ENCODE assay signal across 8 mouse cellular contexts in the genomic region with DNA sequence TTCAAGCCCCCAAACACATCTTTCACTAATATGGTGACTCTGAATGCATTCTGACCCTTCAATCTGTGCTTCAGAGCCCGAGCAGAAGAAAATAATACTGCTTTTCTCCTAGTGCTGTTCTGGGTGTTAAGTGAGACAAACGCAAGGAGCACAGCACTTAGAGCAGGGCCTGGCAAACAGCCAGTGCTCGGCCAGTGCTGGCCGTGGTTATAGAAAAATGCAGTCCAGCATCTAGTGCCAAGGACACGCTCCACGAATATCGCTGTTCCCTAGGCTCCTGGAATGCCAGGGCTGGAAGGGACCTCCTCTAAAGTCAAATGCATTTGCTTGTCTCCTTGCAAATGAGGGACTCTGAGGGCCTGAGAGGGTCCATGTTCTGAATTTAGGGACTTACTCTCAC.
DNase-seq lines count a peak whose midpoint lies in the region; ATAC-seq lines count a peak whose summit lies in the region.

No protein-coding gene starts in this region.

- WGBS in heart, embryonic 14.5 days, result 16% methylated on average over 7 of the region's 7 CpGs

- DNase-seq in heart, adult 11 months, result peak; percentile 93
- DNase-seq in heart, adult 8-10 months (ENCODE audit: low spot score), result no peak
- peak; percentile 81 to 82 for DNase-seq in adrenal gland, postnatal 36 days
- peak; percentile 84 for DNase-seq in kidney, postnatal 36 days
- peak; percentile 45 for DNase-seq in testis, postnatal 14 days (ENCODE audit: low spot score)
- DNase-seq in left cerebral cortex, adult 8-10 months (ENCODE audit: low spot score in 2 of 2), result no peak
- no peak for DNase-seq in embryo, embryonic 11 days

- peaks cover 33 to 59% of the 10 kb centered on the region in 2 experiments for H3K4me1 ChIP-seq in heart, embryonic 14.5 days (ENCODE audit: control insufficient read depth in 2 of 2, insufficient read depth in 2 of 2, low read length in 2 of 2)

- H3K9ac ChIP-seq in heart, embryonic 14.5 days (ENCODE audit: low read length), result no peak overlapping the region

- peak; percentile 70; the same call in 1 of the 2 replicates for ATAC-seq in heart, embryonic 14.5 days (ENCODE audit: insufficient number of reproducible peaks, insufficient read depth, low FRiP score, low read depth)

- H3K27ac ChIP-seq in heart, embryonic 14.5 days (replicated peaks in 1 of 2; ENCODE audit: control insufficient read depth in 1 of 2, insufficient read depth in 1 of 2, low read depth in 2 of 2, low read length in 2 of 2), result peak overlapping the region; percentile 74 to 78

- H3K4me2 ChIP-seq in heart, embryonic 14.5 days (ENCODE audit: low read length), result peak overlapping the region; percentile 14; the same call in 1 of the 2 replicates

- H3K9me3 ChIP-seq in heart, embryonic 14.5 days (ENCODE audit: control insufficient read depth, low read length), result no peaks in the 10 kb centered on the region

- H3K27me3 ChIP-seq in heart, embryonic 14.5 days (ENCODE audit: control insufficient read depth, insufficient read depth, low read length), result no peaks in the 10 kb centered on the region

- H3K36me3 ChIP-seq in heart, embryonic 14.5 days (ENCODE audit: control insufficient read depth, insufficient read depth, low read length), result no peaks in the 10 kb centered on the region

- H3K4me3 ChIP-seq in heart, embryonic 14.5 days (ENCODE audit: control insufficient read depth in 1 of 2, insufficient read depth in 1 of 2, low read depth in 1 of 2, low read length in 2 of 2), result no peak overlapping the region

Comparison
In these comparisons a context has a peak if more than half of its experiments do, and no peak if none do; other contexts are left out.
1. DNase-seq: peak in heart, adult 11 months (single experiment), adrenal gland, postnatal 36 days (2 of 2), kidney, postnatal 36 days (2 of 2) and testis, postnatal 14 days (single experiment); none in heart, adult 8-10 months (single experiment), left cerebral cortex, adult 8-10 months (0 of 2) and embryo, embryonic 11 days (single experiment).